Mouse (Mus musculus) regulatory T cell (primary cell): Measurements from ENCODE around the gene Fgfr2.
"Not testable (repeated sequence)": the region's sequence is repeated elsewhere in the genome, so short reads cannot be mapped to it uniquely, and the experiment has no call there.

Experiments
- in situ Hi-C: fragments of 300-600 bp; cut with MboI, MseI; formaldehyde crosslinking; loops from one replicate; pipeline ENCODE4 v1.15.1; 2025; ENCODE audit warnings: high pct_unique_total_duplicates

Fgfr2 gene

DNA sequence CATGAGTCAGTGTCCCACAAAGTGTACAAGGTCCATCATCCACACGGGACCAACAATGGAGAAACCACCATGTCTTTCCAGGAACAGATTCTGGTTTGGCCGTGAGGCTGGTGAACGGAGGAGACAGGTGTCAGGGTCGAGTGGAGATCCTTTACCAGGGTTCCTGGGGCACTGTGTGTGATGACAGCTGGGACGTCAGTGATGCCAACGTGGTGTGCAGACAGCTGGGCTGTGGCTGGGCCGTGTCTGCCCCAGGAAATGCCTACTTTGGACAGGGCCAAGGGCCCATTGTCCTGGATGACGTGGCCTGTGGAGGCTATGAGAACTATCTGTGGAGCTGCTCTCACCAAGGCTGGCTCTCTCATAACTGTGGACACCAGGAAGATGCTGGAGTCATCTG, 2073.3 kb downstream of the Fgfr2 start:
- in situ Hi-C loops = not testable (repeated sequence)

DNA sequence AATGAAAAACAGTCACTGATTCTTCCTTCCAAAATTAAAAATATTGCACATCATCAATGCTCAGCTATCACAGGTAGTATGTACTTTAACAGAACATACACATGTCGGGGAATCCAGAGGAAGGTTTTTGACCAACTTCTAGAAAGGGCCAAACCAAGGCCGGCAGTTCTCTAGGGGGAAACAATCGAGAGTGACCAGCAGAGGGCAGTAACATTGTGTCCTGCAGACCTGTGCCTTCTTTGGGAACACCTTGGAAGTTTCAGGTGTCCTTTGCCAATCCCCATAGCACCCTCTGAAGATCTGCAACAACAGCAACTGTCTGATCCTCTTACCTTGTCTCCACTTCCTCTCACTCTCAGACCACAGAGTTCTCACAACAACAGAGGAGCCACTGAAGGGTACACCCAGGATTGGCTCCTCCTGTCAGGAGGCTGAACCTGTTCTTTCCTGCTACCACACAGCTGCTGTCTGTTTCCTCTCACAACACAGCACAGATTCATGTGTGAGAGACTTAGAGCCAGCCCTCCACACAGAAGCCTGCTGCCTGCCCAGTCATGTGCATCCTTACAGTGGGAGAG, 2077.8 kb downstream of the Fgfr2 start:
- in situ Hi-C loops = not testable (repeated sequence)

DNA sequence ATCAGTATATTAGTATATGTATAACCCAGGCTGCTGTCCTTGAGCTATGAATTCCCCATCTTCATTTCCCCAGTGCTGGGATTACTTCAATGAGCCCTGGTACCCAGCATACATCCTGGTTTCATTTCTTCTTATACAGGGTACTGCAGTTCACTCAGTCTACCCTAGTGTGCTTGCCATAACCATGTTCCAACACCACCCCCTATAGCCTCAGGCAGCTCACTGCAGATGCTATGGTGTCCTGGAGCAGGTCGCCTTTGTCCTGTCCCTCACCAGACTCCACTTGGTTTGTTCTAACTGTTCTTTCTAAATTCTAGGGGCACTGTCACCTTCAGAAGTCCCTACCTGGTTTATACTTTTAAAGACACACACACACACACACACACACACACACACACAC, 2080.5 kb downstream of the Fgfr2 start:
- in situ Hi-C loops = no loop called here

DNA sequence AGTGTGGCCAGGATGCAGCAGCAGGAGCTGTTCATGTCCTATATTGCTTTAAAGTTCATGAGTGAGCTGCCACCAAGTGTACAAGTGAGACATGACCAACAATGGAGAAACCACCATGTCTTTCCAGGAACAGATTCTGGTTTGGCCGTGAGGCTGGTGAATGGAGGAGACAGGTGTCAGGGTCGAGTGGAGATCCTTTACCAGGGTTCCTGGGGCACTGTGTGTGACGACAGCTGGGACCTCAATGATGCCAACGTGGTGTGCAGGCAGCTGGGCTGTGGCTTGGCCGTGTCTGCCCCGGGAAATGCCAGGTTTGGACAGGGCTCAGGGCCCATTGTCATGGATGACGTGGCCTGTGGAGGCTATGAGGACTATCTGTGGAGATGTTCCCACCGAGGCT, 2082.4 kb downstream of the Fgfr2 start:
- in situ Hi-C loops = not testable (repeated sequence)

DNA sequence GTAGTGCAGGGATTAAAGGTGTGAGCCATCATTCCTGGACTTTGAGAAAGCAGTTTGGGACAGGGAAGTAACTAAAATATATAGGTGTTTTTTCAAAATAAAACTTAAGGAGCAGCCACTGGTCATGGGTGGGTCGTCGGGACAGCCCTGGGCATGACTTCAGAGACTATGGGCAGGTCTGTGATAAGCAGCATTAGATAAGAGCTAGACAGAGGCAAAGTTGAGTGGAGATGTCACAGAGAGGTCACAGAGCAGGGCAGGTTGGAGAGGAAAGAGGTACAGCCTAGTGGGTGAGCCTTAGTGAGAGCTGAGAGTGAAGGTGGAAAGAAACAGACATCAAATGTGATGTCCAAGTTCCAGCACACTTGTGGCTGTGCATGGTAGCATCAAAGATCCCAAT, 2086.1 kb downstream of the Fgfr2 start:
- in situ Hi-C loops = no loop called here

DNA sequence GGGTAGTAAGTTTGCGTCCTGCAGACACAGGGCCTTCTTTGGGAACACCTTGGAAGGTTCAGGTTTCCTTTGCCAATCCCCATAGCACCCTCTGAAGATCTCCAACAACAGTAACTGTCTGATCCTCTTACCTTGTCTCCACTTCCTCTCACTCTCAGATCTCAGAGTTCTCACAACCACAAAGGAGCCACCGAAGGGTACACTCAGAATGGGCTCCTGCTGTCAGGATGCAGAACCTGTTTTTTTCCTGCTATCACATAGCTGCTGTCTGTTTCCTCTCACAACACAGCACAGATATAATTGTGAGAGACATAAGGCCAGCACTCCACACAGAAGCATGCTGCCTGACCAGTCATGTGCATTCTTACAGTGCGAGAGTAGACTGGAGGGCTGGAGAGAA, 2086.8 kb downstream of the Fgfr2 start:
- in situ Hi-C loops = no loop called here

DNA sequence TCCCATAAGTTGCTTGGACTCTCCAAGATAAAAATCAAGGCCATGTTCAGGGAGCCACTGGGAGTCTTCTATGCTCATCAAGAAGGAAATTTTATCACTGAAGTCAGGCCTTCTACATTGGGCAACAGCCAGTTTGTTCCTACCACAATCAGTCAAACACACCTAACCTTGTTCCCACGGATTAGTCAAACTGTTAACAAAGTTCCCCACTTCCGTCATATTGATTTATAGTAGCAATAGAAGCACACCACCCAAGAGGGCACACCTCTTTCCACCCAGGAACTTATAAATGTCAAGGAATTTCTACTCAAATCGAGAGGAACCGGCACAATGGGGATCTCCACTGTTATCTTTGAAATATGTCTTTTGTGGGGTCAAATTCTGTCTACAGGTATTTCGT, 2091.4 kb downstream of the Fgfr2 start, which contains the start of gene Dmbt1:
Gene Dmbt1 (plus strand): TSS at position 299 of the 400 bp plus-strand sequence.
- in situ Hi-C loops = no loop called here

DNA sequence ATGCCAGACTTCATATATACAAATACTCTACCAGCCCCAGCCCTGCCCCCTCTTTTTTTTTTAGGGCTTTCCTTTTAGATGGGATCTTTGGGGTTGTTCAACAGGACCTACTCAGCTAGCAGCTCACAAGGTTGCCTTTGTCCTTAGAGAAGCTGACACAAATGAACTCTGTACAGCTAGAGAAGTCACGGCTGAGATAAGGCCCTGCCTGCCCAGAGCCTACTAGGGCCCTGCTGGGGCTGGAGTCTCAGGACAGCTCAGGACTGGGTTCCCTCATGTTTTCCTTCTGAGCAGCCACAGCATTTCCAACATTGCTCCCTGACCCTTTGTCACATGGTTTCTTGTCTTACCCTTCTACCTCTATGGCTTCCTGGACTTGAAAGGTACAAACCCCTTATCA, 2095.6 kb downstream of the Fgfr2 start:
- in situ Hi-C loops = no loop called here

DNA sequence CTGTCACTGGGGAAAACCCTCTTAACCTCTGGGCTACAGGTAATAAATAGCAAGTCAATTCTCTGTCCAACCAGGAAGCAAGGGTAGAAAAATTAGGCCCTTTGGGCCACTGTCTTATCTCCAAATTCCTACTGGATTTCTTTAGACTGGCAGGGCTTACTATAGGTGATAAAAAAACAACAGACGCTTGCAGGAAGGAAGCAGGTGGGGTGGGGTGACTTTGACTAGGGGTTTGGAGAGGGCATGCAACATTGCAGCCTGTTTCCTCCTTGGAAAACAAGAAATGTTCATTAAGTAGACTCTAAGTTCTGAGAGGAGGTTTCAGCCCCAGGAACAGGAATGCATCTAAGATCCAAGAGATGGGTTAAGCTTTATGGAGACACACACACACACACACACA, 2098.3 kb downstream of the Fgfr2 start:
- in situ Hi-C loops = no loop called here

DNA sequence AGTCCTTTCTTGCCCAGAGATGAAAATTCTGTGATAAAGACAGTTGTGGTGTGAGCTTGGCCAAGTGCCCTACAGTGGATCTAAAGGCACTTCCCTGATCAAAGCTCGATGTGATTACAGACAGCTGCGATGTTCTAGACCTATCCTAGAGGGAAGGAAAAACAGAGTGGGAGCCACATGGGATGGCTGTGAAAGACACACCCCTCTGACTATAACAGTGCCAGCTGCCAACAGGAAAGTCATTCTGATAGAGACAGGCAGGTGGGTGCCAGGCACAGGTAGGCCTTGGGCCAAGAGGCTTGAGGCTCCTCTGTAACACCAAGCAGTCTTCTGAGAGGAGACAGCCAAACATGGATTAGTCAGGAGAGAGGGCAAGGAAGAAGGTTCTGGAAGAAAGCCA, 2104.0 kb downstream of the Fgfr2 start:
- in situ Hi-C loops = no loop called here

DNA sequence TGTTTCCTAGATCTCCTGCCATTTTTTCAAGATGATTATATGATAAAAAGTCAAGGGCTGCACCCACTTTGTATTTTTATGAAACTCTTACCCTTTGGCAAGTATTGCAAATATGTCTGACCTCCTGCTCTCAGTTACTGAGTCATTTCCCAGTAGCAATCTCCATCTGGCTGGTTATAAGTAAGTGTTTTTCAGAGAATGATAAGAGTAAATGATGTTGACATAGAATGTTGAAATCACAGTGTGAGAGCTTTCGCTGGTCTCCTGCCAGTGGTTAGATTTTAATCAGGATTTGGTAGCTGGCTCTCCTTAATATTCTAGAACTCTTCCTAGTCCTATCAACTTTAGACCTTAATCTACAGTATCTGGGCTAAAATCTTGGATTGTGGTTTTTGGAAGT, 2111.2 kb downstream of the Fgfr2 start:
- in situ Hi-C loops = no loop called here

DNA sequence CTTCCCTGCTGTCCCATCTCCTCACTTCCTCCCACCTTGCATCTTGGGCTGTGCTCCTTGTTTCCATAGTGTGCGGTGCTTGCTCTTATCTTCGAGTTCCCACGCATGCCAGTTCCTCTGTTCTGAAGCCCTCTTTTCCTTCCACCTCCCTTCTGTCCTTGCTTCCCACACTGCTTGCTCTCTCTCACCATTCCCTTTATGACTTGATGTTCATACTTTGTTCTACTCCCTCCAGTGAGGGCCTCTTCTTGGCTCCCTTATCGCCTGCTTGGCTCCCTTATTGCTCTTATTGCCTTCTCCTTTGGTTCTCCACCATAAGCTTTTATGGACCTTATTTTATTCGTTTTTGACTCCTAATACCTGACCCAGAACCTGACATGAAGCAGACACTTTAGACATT, 2114.0 kb downstream of the Fgfr2 start:
- in situ Hi-C loops = no loop called here

DNA sequence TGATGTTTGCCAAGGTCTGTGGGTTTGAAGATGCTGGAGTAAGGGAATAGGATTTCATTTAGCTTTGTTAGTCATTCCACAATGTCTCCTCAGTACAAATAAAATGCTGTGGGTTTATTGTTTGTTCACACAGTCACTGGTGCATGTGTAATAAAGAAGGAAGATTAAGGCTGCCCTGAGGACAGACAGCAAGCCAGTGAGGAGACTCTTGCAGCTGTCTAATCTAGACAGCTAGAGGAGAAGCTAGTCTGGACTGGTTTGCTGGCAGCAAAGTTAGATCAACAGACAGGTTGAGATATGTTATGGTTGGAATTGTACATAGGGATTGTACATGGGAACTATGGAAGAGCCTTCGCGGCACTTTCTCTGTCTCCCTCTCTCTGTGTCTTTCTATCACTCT, 2115.9 kb downstream of the Fgfr2 start:
- in situ Hi-C loops = no loop called here

DNA sequence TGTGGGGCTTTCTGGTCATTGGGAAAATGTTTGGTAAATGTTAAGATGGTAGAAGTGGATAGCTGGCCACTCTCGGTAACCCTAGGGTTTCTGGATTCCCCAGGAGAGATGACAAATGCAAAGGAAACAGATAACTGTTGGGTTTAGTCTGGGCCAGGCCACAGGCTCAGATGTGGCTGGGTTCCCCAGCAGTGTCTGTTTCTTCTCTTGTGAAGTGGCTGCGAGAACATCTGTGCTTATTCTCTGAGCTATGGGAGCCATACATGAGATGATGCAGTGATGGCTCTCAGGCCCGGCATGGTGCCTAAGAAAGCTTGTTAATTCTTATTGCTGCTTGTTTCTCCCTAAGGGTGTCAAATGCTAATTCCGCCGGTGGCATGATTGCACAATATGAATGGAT, 2119.1 kb downstream of the Fgfr2 start:
- in situ Hi-C loops = no loop called here

DNA sequence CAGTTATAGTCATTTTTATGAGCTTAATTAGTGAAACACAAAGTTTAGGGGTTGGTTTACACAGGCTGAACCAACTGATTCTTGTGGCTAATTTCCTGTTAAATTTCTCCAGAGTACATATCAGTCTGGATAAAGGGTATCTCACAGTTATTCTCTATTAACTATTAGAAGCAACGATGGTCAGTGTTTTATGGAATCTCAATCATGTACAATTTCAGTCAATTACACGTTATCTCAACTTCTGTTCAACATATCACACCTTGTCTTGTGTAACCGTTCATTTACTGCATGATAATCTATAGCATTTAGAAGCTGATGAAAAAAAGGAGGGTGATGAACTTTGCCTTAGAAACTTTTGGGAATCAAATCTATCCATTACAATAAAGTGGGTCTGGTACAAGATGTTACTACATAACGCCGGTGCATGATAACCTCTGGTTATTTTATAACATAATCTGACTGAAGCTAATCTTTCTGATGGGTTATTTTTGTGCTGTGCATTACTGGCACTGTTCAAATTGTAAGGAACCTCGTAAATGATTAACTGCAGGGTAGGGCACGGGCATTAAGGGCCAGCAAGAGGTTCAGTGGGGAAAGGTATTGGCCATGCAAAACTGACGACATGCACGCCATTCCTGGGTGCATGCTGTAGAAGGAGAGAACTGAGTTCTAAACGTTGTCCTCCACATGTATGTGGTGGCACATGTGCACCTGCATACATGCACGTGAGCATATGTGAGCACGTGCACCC, 2121.0 kb downstream of the Fgfr2 start:
- in situ Hi-C loops = no loop called here

DNA sequence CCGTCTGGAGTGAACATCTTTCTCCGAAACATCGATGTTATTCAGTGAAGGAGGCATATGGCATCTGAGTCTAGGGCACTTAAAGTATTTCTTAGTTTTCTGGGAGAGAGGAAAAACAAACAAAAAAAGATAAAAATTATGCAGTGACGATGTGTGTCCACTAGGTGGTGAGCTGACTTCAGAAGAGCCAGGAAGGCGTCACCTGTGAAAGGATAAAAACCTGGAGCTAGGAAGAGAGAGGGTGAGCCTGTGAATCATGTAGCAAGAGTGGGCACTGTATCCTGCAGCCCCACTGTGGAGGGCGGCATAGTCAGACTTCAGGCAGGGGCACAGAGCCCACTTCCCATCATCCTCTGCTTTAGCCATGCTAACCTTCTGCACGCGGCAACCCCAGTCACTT, 2129.2 kb downstream of the Fgfr2 start:
- in situ Hi-C loops = no loop called here

DNA sequence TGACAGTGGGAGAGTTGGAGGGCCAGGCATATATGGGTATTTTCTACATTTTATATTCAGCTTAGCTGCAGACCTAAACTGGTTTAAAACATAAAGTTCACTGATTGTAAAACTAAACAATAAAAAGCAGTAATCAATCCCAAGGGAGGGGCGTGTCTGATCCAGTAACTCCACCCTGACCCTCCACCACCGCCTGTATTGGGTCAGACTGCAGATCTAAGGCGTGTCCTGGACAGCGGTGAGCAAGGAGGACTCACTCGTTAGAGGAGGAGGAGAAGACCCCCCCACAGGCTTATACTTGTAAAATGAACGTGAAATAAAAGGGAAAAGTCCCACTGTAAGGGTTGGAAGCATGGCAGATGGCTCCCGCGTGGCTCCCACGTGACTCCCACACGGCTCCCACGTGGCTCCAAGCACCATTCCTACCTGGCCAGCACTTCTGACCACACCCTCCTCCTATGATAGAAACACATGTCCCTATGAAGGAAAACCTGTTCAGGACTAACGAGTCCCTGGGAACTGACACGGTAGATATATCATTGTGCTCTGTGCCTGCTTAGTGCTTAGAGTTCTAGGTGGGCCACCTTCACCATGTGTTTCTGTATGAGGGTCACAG, 2131.9 kb downstream of the Fgfr2 start:
- in situ Hi-C loops = no loop called here

DNA sequence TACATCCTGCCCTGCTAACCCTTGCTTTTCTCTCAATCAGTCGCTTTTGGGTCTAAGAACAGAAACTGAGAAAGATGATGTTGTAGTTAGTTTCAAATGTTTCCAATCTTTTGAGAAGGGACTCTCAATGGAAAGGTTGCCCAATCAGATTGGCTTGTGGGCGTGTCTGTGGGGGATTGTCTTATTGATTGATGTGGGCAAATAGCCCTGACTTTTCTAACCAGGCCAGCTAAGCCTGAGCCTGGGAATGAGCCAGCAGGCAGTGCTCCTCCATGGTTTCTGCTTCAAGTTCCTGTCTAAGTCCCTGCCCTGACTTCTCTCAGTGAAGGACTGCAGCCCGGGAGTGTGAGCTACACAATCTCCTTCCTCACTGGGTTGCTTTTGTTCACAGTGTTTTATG, 2133.8 kb downstream of the Fgfr2 start:
- in situ Hi-C loops = no loop called here

DNA sequence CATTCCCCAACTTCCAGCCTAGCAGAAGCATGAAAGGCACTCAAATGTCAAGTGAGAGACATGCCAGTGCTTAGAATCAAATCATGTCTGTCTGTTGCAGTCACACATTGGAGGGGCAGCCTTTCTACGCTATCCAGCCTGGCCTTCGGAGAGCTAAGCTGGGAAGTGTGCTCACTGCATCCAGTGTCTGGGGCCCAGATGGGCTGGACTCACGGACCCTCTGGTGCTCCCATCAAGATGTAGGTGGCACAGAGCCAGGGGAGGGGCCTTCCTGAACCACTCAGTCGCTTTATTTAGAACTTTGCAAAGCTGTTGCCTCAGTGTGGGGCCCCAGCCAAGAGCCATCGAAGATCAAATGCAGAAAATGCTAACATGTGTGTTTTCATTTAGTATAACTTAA, 2135.0 kb downstream of the Fgfr2 start:
- in situ Hi-C loops = no loop called here

DNA sequence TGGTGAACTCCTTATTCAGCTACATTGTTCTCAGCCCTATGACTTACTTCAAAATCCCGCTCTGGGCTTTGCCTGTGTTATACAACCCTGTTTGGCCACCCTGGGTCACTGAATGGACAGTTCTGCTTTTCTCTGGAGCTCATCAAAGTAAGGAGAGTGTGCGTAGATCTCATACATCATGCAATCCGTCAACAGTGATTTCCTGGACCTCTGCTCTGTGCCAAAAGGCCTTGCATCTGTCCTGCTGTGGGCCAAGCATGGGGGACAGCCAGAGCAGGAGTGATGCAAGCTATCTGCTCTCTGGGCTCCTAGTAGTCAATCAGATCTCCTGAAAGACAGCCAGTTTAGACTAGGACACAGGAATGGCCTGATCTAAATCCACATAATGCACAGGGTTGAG, 2137.4 kb downstream of the Fgfr2 start:
- in situ Hi-C loops = no loop called here

DNA sequence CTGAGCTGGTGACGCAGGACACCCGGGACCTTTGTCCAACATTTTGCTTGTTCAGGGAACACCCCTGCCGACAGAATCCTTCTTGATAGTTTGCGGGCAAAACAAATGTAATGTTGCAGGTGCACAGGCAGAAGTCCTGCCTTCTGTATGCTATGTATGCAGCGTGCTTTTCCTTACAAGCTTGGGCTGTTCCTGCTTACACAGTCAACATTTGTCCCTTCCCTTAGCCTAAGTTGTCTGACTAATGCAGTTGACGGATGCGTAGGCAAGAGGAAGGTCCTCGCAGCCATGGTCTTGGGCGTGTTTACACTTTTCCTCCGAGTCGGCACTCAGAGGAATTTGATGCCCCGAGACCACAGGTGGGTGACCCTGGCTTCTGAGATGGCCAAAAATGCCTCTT, 2138.0 kb downstream of the Fgfr2 start:
- in situ Hi-C loops = no loop called here

DNA sequence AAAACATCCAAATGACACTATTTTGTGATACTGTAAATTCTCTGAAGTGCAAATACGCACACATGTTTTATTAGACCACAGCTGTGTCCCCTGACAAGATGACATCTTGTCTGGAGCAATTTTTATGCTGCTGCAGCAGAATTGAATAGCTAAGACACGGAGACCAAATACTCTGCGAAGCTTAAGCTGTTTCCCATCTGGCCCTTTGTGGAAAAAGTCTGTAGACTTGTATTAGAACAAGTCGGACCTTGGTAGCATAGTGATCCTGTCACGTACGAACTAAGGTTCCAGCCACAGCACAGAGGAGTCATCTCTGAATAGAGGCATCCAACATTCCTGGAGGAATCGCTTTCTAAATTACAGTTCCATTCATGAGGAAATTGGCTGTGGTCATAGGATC, 2138.9 kb downstream of the Fgfr2 start:
- in situ Hi-C loops = no loop called here

DNA sequence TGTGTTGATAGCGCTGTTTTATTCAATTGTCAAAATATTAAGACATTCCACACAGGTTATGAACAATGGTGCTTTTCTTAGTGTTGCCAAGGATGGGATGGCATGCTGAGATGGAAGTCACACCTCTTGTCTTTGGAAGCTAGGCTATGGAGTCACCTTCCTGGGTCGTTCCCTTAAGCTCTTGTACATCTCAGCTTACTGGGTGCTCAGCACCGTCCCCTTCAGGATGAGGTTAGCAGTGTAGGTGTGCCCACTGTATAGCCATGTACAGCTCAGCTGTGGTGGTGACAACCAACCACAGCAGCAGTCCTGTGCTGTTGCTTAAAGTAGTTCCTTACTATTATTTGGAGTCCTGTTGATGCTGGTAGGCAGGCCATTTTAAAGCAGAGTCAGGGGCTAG, 2140.3 kb downstream of the Fgfr2 start:
- in situ Hi-C loops = no loop called here
